Mouse (Mus musculus) CH12.LX (cell line): ENCODE measurements around the gene Gbp10.
"Not testable (repeated sequence)": the region's sequence is repeated elsewhere in the genome, so short reads cannot be mapped to it uniquely, and the experiment has no call there.

ENCODE experiments used
- CHD2 ChIP-seq: IDR thresholded peaks from 2 replicates; pipeline ENCODE4 v1.6.1; 2011; ENCODE audit warnings: low read length, improper control_type of control experiment
- CTCF ChIP-seq, 2 experiments: IDR thresholded peaks in 1 of 2; conservative IDR thresholded peaks in 1 of 2; 2 replicates each; pipeline ENCODE4 v1.5.1; 2011 to 2012; ENCODE audit warnings: low read depth in 2 of 2, low read length in 2 of 2, improper control_type of control experiment in 1 of 2, inconsistent platforms in 1 of 2, mild to moderate bottlenecking in 1 of 2, moderate library complexity in 1 of 2
- EP300 ChIP-seq: IDR thresholded peaks from 2 replicates; pipeline ENCODE4 v1.6.1; 2011; ENCODE audit warnings: low read length, improper control_type of control experiment
- GABPA ChIP-seq: IDR thresholded peaks from 2 replicates; pipeline ENCODE4 v1.6.1; 2012; ENCODE audit warnings: low read depth, low read length, improper control_type of control experiment, inconsistent platforms; ENCODE audit not compliant: insufficient replicate concordance
- KAT2A ChIP-seq: IDR thresholded peaks from 2 replicates; pipeline ENCODE4 v1.6.1; 2012; ENCODE audit warnings: low read length, improper control_type of control experiment, inconsistent platforms; ENCODE audit not compliant: insufficient replicate concordance
- MAFK ChIP-seq: IDR thresholded peaks from 2 replicates; pipeline ENCODE4 v1.6.1; 2011; ENCODE audit warnings: low read length, improper control_type of control experiment; ENCODE audit not compliant: insufficient replicate concordance
- MEF2A ChIP-seq: IDR thresholded peaks from 2 replicates; pipeline ENCODE4 v1.6.1; 2014; ENCODE audit warnings: low read depth, mild to moderate bottlenecking, inconsistent platforms, low read length, improper control_type of control experiment, borderline replicate concordance
- NELFE ChIP-seq: IDR thresholded peaks from 2 replicates; pipeline ENCODE4 v1.6.1; 2011; ENCODE audit warnings: low read depth, low read length, improper control_type of control experiment
- NRF1 ChIP-seq: IDR thresholded peaks from 2 replicates; pipeline ENCODE4 v1.6.1; 2014; ENCODE audit warnings: low read depth, mild to moderate bottlenecking, inconsistent platforms, low read length, improper control_type of control experiment, moderate library complexity
- POLR2A ChIP-seq: IDR thresholded peaks from 2 replicates; pipeline ENCODE4 v1.6.1; 2011; ENCODE audit warnings: low read depth, mild to moderate bottlenecking, improper control_type of control experiment, low read length
- POLR2AphosphoS2 ChIP-seq: IDR thresholded peaks from 2 replicates; pipeline ENCODE4 v1.6.1; 2011; ENCODE audit warnings: low read depth, low read length, improper control_type of control experiment
- SIN3A ChIP-seq: IDR thresholded peaks from 2 replicates; pipeline ENCODE4 v1.6.1; 2012; ENCODE audit warnings: low read length, improper control_type of control experiment, inconsistent platforms
- ZKSCAN1 ChIP-seq: IDR thresholded peaks from 2 replicates; pipeline ENCODE4 v1.6.1; 2012; ENCODE audit warnings: low read depth, inconsistent platforms, low read length, improper control_type of control experiment, borderline replicate concordance
- ZNF384 ChIP-seq: IDR thresholded peaks from 2 replicates; pipeline ENCODE4 v1.6.1; 2012; ENCODE audit warnings: low read depth, low read length, improper control_type of control experiment, inconsistent platforms

- TF ChIP-seq CTCF (conservative IDR thresholded peaks at IDR 0.05 in 1 of 2, IDR thresholded peaks at IDR 0.05 in 1 of 2; ENCODE audit: low read depth in 2 of 2, low read length in 2 of 2); MAFK; POLR2A; POLR2AphosphoS2; ZKSCAN1; GABPA; MEF2A; NELFE; EP300; SIN3A; KAT2A; ZNF384; CHD2; NRF1: not testable (repeated sequence)
These were observed 38.5 kb downstream of the Gbp10 start for GRCm38 (mm10) chr5:105200791-105201355.
